Mouse (Mus musculus): ENCODE data around the gene Plppr3.

GRCm38 (mm10) chr10:79916081-79916480 is 41.6 kb upstream of the Plppr3 start:
- TF ChIP-seq CTCF (IDR thresholded peaks at IDR 0.05; ENCODE audit: extremely low read depth, insufficient read depth, insufficient read length, insufficient replicate concordance) = no peak
- TF ChIP-seq POLR2A (IDR thresholded peaks at IDR 0.05; ENCODE audit: low read depth, low read length) = no peak

Data from spleen, adult 2 months (tissue).